Mouse (Mus musculus) spleen, embryonic (tissue): Measurements from ENCODE around the gene Insig2.

ENCODE experiments used
- CTCF ChIA-PET: fragments of 350-600 bp; sonication (Branson Sonifier 250); formaldehyde crosslinking; loops from one replicate; lab custom pipeline; 2022; lab: Charles Lee

The Insig2 gene

GRCm38 (mm10) chr1:121326591-121327343 is 5.6 kb downstream of the Insig2 start:
- CTCF ChIA-PET, result interaction anchor here (0.9 kb wide), 1 partner anchor 239 kb away, joined by 3 read pairs; no protein-coding TSS in a partner anchor

- CTCF ChIA-PET, result no interaction called here
Observed at GRCm38 (mm10) chr1:121323501-121323900, 8.9 kb downstream of the Insig2 start.

- CTCF ChIA-PET, result interaction anchor here (0.5 kb wide), 1 partner anchor 30 kb away, joined by 3 read pairs; no protein-coding TSS in a partner anchor
Observed at GRCm38 (mm10) chr1:121314766-121315428, 17.5 kb downstream of the Insig2 start.

GRCm38 (mm10) chr1:121313181-121313580 is 19.2 kb downstream of the Insig2 start:
- CTCF ChIA-PET, result no interaction called here

GRCm38 (mm10) chr1:121312326-121312725 is 20.1 kb downstream of the Insig2 start:
- CTCF ChIA-PET, result no interaction called here

- CTCF ChIA-PET, result no interaction called here
Observed at GRCm38 (mm10) chr1:121296717-121297255, 35.6 kb downstream of the Insig2 start.

GRCm38 (mm10) chr1:121293571-121293970 is 38.8 kb downstream of the Insig2 start:
- CTCF ChIA-PET, result no interaction called here

- CTCF ChIA-PET, result no interaction called here
Observed at GRCm38 (mm10) chr1:121290841-121291240, 41.5 kb downstream of the Insig2 start.

GRCm38 (mm10) chr1:121290340-121290739 is 42.0 kb downstream of the Insig2 start:
- CTCF ChIA-PET, result no interaction called here

GRCm38 (mm10) chr1:121284197-121284596 is 48.2 kb downstream of the Insig2 start:
- CTCF ChIA-PET, result no interaction called here

- CTCF ChIA-PET, result no interaction called here
Observed at GRCm38 (mm10) chr1:121280501-121280900, 51.9 kb downstream of the Insig2 start.

GRCm38 (mm10) chr1:121278370-121278769 is 54.0 kb downstream of the Insig2 start:
- CTCF ChIA-PET, result no interaction called here

GRCm38 (mm10) chr1:121277466-121277865 is 54.9 kb downstream of the Insig2 start:
- CTCF ChIA-PET, result no interaction called here

- CTCF ChIA-PET, result no interaction called here
Observed at GRCm38 (mm10) chr1:121275961-121276506, 56.4 kb downstream of the Insig2 start.

- CTCF ChIA-PET, result no interaction called here
Observed at GRCm38 (mm10) chr1:121260171-121260741, 72.1 kb downstream of the Insig2 start.
